Mouse (Mus musculus): ENCODE data around the gene Gcnt1. TPM values are rescaled to one million over a fixed set of nuclear protein-coding genes. Genes with fewer than 3 reads are reported as not detected.

The Gcnt1 gene
- polyA plus RNA-seq, 1 experiment, result 158 TPM

DNA sequence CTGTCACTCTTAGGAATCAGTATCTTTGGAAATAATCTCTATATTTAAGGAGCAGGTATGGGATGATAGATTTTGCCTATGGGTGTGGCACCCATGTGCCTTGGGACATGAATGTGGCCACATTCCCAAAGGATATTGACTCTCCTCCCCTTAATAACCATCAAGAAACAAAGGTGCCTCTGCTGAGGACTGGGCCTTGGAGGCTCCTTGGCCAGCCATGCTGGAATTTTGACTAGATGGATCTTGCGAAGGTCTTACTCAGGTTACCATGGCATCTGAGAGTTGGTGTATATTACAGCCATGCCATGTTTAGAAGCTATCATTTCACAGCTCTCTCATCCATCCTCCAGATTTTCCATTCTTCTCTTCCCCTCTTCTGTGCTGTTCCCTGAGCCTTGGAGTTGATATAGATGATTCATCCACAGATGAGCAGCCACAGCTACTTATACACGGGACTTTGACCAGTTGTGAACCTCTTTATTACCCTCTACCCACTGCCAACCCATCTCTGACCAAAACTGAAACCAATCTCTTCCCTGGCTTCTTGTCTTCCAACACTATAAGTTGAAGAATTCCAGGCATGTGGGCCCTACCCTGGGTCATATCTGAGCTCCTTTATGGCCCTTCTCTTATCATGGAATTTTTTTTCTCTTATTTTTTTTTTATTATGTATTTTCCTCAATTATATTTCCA, 56.2 kb downstream of the Gcnt1 start:
- no peak for DNase-seq
- H3K27ac ChIP-seq (ENCODE audit: insufficient read depth, low read depth, low read length), result no peak overlapping the region
- H3K36me3 ChIP-seq (ENCODE audit: control insufficient read depth, insufficient read depth, low read length), result no peaks in the 10 kb centered on the region
- TF ChIP-seq CTCF (conservative IDR thresholded peaks at IDR 0.05; ENCODE audit: insufficient read depth, insufficient read length, low read depth, low read length), result no peak
- no peak for TF ChIP-seq POLR2A (IDR thresholded peaks at IDR 0.05; ENCODE audit: low read depth, low read length)
- 75% methylated on average over 2 of the region's 2 CpGs for WGBS
- H3K4me3 ChIP-seq (ENCODE audit: insufficient read depth, low read depth, low read length), result no peak overlapping the region
- no peaks in the 10 kb centered on the region for H3K27me3 ChIP-seq (replicated peaks; ENCODE audit: control insufficient read depth, insufficient read depth, low read length)
- peaks cover 3% of the 10 kb centered on the region; the same call in 1 of the 2 replicates for H3K4me1 ChIP-seq (ENCODE audit: control insufficient read depth, insufficient read depth, low read length)

GRCm38 (mm10) chr19:17314451-17314850, 58.2 kb downstream of the Gcnt1 start:
- WGBS, result 82% methylated on average over 2 of the region's 2 CpGs
- H3K36me3 ChIP-seq (ENCODE audit: control insufficient read depth, insufficient read depth, low read length), result no peaks in the 10 kb centered on the region
- H3K27ac ChIP-seq (ENCODE audit: insufficient read depth, low read depth, low read length), result no peak overlapping the region
- TF ChIP-seq CTCF (conservative IDR thresholded peaks at IDR 0.05; ENCODE audit: insufficient read depth, insufficient read length, low read depth, low read length) (no peak), POLR2A (IDR thresholded peaks at IDR 0.05; ENCODE audit: low read depth, low read length) (no peak)
- no peak for DNase-seq
- H3K4me3 ChIP-seq (ENCODE audit: insufficient read depth, low read depth, low read length), result no peak overlapping the region
- H3K4me1 ChIP-seq (ENCODE audit: control insufficient read depth, insufficient read depth, low read length), result peaks cover 3% of the 10 kb centered on the region; the same call in 1 of the 2 replicates
- no peaks in the 10 kb centered on the region for H3K27me3 ChIP-seq (replicated peaks; ENCODE audit: control insufficient read depth, insufficient read depth, low read length)

- 93% methylated on average over 1 of the region's 1 CpGs for WGBS
- H3K36me3 ChIP-seq (ENCODE audit: control insufficient read depth, insufficient read depth, low read length), result no peaks in the 10 kb centered on the region
- H3K4me1 ChIP-seq (ENCODE audit: control insufficient read depth, insufficient read depth, low read length), result peaks cover 1% of the 10 kb centered on the region; the same call in 1 of the 2 replicates
- no peaks in the 10 kb centered on the region for H3K27me3 ChIP-seq (replicated peaks; ENCODE audit: control insufficient read depth, insufficient read depth, low read length)
- H3K27ac ChIP-seq (ENCODE audit: insufficient read depth, low read depth, low read length), result no peak overlapping the region
- TF ChIP-seq CTCF (conservative IDR thresholded peaks at IDR 0.05; ENCODE audit: insufficient read depth, insufficient read length, low read depth, low read length), result no peak
- no peak for TF ChIP-seq POLR2A (IDR thresholded peaks at IDR 0.05; ENCODE audit: low read depth, low read length)
- no peak for DNase-seq
- H3K4me3 ChIP-seq (ENCODE audit: insufficient read depth, low read depth, low read length), result no peak overlapping the region
Measured at GRCm38 (mm10) chr19:17313766-17314165, 58.9 kb downstream of the Gcnt1 start.

DNA sequence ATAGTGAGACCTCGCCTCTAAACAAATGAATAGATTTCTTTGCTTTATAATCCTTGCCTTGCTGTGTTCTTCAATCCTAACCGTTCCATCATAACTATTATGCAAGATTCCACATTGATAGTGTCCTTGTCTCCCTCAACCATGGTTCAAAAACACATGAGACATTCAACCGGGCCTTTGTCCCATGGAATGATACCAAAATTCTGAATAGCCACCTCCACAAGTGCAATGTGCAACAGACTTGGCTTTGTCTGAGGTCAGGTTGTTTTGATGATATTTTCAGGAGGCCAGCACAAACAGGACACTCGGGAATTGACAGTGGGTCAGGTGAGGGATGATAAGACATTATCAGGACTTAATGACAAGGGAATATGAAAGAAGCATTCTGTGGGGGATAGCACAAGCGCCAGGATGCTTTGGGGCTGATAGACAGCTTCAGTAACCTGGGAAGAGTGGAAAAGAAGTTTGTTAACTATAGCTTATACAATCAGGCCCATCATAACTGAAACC, 59.9 kb downstream of the Gcnt1 start:
- Histone ChIP-seq H3K27me3 (replicated peaks; ENCODE audit: control insufficient read depth, insufficient read depth, low read length) (no peaks in the 10 kb centered on the region), H3K27ac (ENCODE audit: insufficient read depth, low read depth, low read length) (no peak overlapping the region), H3K4me1 (ENCODE audit: control insufficient read depth, insufficient read depth, low read length) (no peaks in the 10 kb centered on the region), H3K36me3 (ENCODE audit: control insufficient read depth, insufficient read depth, low read length) (no peaks in the 10 kb centered on the region), H3K4me3 (ENCODE audit: insufficient read depth, low read depth, low read length) (no peak overlapping the region)
- DNase-seq, result no peak
- 91% methylated on average over 5 of the region's 5 CpGs for WGBS
- no peak for TF ChIP-seq CTCF (conservative IDR thresholded peaks at IDR 0.05; ENCODE audit: insufficient read depth, insufficient read length, low read depth, low read length)
- no peak for TF ChIP-seq POLR2A (IDR thresholded peaks at IDR 0.05; ENCODE audit: low read depth, low read length)

GRCm38 (mm10) chr19:17311501-17311900, 61.1 kb downstream of the Gcnt1 start:
- Histone ChIP-seq H3K36me3 (ENCODE audit: control insufficient read depth, insufficient read depth, low read length) (no peaks in the 10 kb centered on the region), H3K27me3 (replicated peaks; ENCODE audit: control insufficient read depth, insufficient read depth, low read length) (no peaks in the 10 kb centered on the region), H3K4me3 (ENCODE audit: insufficient read depth, low read depth, low read length) (no peak overlapping the region), H3K27ac (ENCODE audit: insufficient read depth, low read depth, low read length) (no peak overlapping the region), H3K4me1 (ENCODE audit: control insufficient read depth, insufficient read depth, low read length) (no peaks in the 10 kb centered on the region)
- no peak for DNase-seq
- no peak for TF ChIP-seq CTCF (conservative IDR thresholded peaks at IDR 0.05; ENCODE audit: insufficient read depth, insufficient read length, low read depth, low read length)
- no peak for TF ChIP-seq POLR2A (IDR thresholded peaks at IDR 0.05; ENCODE audit: low read depth, low read length)
- 69% methylated on average over 1 of the region's 1 CpGs for WGBS

- 68% methylated on average over 2 of the region's 2 CpGs for WGBS
- no peak overlapping the region for H3K27ac ChIP-seq (ENCODE audit: insufficient read depth, low read depth, low read length)
- no peak for TF ChIP-seq POLR2A (IDR thresholded peaks at IDR 0.05; ENCODE audit: low read depth, low read length)
- no peak for TF ChIP-seq CTCF (conservative IDR thresholded peaks at IDR 0.05; ENCODE audit: insufficient read depth, insufficient read length, low read depth, low read length)
- H3K36me3 ChIP-seq (ENCODE audit: control insufficient read depth, insufficient read depth, low read length), result no peaks in the 10 kb centered on the region
- no peak overlapping the region for H3K4me3 ChIP-seq (ENCODE audit: insufficient read depth, low read depth, low read length)
- no peaks in the 10 kb centered on the region for H3K27me3 ChIP-seq (replicated peaks; ENCODE audit: control insufficient read depth, insufficient read depth, low read length)
- no peaks in the 10 kb centered on the region for H3K4me1 ChIP-seq (ENCODE audit: control insufficient read depth, insufficient read depth, low read length)
- DNase-seq, result no peak
Measured at GRCm38 (mm10) chr19:17311031-17311430, 61.6 kb downstream of the Gcnt1 start.

GRCm38 (mm10) chr19:17296081-17296480, 76.6 kb downstream of the Gcnt1 start:
- H3K36me3 ChIP-seq (ENCODE audit: control insufficient read depth, insufficient read depth, low read length), result no peaks in the 10 kb centered on the region
- no peak overlapping the region for H3K27ac ChIP-seq (ENCODE audit: insufficient read depth, low read depth, low read length)
- H3K27me3 ChIP-seq (replicated peaks; ENCODE audit: control insufficient read depth, insufficient read depth, low read length), result no peaks in the 10 kb centered on the region
- no peak overlapping the region for H3K4me3 ChIP-seq (ENCODE audit: insufficient read depth, low read depth, low read length)
- no peak for DNase-seq
- H3K4me1 ChIP-seq (ENCODE audit: control insufficient read depth, insufficient read depth, low read length), result no peaks in the 10 kb centered on the region
- no peak for TF ChIP-seq POLR2A (IDR thresholded peaks at IDR 0.05; ENCODE audit: low read depth, low read length)
- TF ChIP-seq CTCF (conservative IDR thresholded peaks at IDR 0.05; ENCODE audit: insufficient read depth, insufficient read length, low read depth, low read length), result no peak
- 92% methylated on average over 5 of the region's 5 CpGs for WGBS

Data from kidney, adult 2 months (tissue).